8 mouse cellular contexts compared by ENCODE assay signal in the genomic region with DNA sequence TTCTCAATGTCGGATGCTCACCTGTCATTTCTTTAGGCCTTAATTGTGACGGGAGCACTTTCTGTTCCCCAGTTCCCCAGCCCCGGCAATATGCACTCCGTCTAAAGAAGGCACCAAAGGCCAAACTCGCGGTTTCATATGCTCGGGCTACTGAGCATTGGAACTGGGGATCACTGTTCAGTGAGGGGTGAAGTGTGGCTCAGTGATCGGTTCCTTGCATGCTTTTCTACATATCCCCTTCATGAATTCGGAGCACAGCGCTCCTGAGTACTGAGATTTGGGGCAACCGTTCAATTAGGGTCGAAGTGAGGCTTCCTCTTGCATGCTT. TPM values are rescaled to one million over a fixed set of nuclear protein-coding genes. Genes with fewer than 3 reads are reported as not detected.
DNase-seq lines count a peak whose midpoint lies in the region; ATAC-seq and TF ChIP-seq lines count a peak whose summit lies in the region.

No protein-coding gene starts in this region.

- 0 out of 2 replicates have a peak, but pooled peaks cover 4% of the 10 kb centered on the region for H3K36me3 ChIP-seq in embryonic facial prominence, embryonic 14.5 days (ENCODE audit: control insufficient read depth, insufficient read depth, low read length)
- 0 out of 2 replicates have a peak, but pooled peaks cover 3% of the 10 kb centered on the region for H3K36me3 ChIP-seq in limb, embryonic 10.5 days
- H3K36me3 ChIP-seq in neural tube, embryonic 15.5 days: no peaks in the 10 kb centered on the region

- no peaks in the 10 kb centered on the region for H3K9me3 ChIP-seq in embryonic facial prominence, embryonic 14.5 days (ENCODE audit: control insufficient read depth, low read length)
- no peaks in the 10 kb centered on the region for H3K9me3 ChIP-seq in limb, embryonic 10.5 days (replicated peaks)
- H3K9me3 ChIP-seq in neural tube, embryonic 15.5 days (replicated peaks): no peaks in the 10 kb centered on the region

- no peak for TF ChIP-seq CTCF in lung, adult 2 months (IDR thresholded peaks at IDR 0.05; ENCODE audit: insufficient read depth, low read length)

- H3K4me3 ChIP-seq in lung, adult 2 months (replicated peaks; ENCODE audit: extremely low read depth, low read depth, low read length): peak overlapping the region; percentile 83
- H3K4me3 ChIP-seq in embryonic facial prominence, embryonic 14.5 days (ENCODE audit: low read depth, low read length): peak overlapping the region; percentile 79
- peak overlapping the region; percentile 84 for H3K4me3 ChIP-seq in limb, embryonic 10.5 days
- peak overlapping the region; percentile 95 for H3K4me3 ChIP-seq in neural tube, embryonic 15.5 days (replicated peaks)

- no peak for DNase-seq in lung, adult 2 months
- no peak for DNase-seq in lung, adult 18-20 months
- DNase-seq in embryonic facial prominence, embryonic 14.5 days (ENCODE audit: low spot score): no peak
- peak; percentile 35 for DNase-seq in limb, embryonic 10.5 days (ENCODE audit: low spot score)
- no peak for DNase-seq in right cerebral cortex, adult 18-20 months
- DNase-seq in thymus, postnatal 36 days: no peak
- no peak for DNase-seq in cerebellum, postnatal 25 days

- 13% methylated on average over 12 of the region's 12 CpGs for WGBS in lung, adult 2 months
- WGBS in embryonic facial prominence, embryonic 14.5 days: 13% methylated on average over 12 of the region's 12 CpGs
- 24% methylated on average over 12 of the region's 12 CpGs for WGBS in limb, embryonic 10.5 days
- WGBS in neural tube, embryonic 15.5 days: 13% methylated on average over 12 of the region's 12 CpGs

- ATAC-seq in embryonic facial prominence, embryonic 14.5 days (ENCODE audit: low read depth): no peak
- ATAC-seq in neural tube, embryonic 15.5 days (ENCODE audit: low FRiP score): peak; percentile 40

- H3K4me1 ChIP-seq in lung, adult 2 months (ENCODE audit: control insufficient read depth, insufficient read depth, low read length): peaks cover 7% of the 10 kb centered on the region
- H3K4me1 ChIP-seq in embryonic facial prominence, embryonic 14.5 days (ENCODE audit: control insufficient read depth, insufficient read depth, low read length): peaks cover 6% of the 10 kb centered on the region; the same call in 1 of the 2 replicates
- H3K4me1 ChIP-seq in limb, embryonic 10.5 days: peaks cover 14% of the 10 kb centered on the region
- peaks cover 36% of the 10 kb centered on the region for H3K4me1 ChIP-seq in neural tube, embryonic 15.5 days

- H3K9ac ChIP-seq in embryonic facial prominence, embryonic 14.5 days (ENCODE audit: low read depth, low read length): peak overlapping the region; percentile 94
- H3K9ac ChIP-seq in neural tube, embryonic 15.5 days (replicated peaks): peak overlapping the region; percentile 90

- H3K27ac ChIP-seq in embryonic facial prominence, embryonic 14.5 days (replicated peaks; ENCODE audit: low read depth, low read length): no peak overlapping the region; the same call in 1 of the 2 replicates
- peak overlapping the region; percentile 93 for H3K27ac ChIP-seq in limb, embryonic 10.5 days
- H3K27ac ChIP-seq in neural tube, embryonic 15.5 days (replicated peaks): peak overlapping the region; percentile 91

- H3K27me3 ChIP-seq in embryonic facial prominence, embryonic 14.5 days (replicated peaks; ENCODE audit: control insufficient read depth, insufficient read depth, low read length): no peaks in the 10 kb centered on the region
- peaks cover 9% of the 10 kb centered on the region; the same call in 1 of the 2 replicates for H3K27me3 ChIP-seq in limb, embryonic 10.5 days (ENCODE audit: low read depth, poor library complexity, severe bottlenecking)
- no peaks in the 10 kb centered on the region for H3K27me3 ChIP-seq in neural tube, embryonic 15.5 days (replicated peaks)

- no peak for TF ChIP-seq POLR2A in lung, adult 2 months (IDR thresholded peaks at IDR 0.05; ENCODE audit: borderline replicate concordance, extremely low read depth, low read depth, low read length)

- peak overlapping the region; percentile 62 for H3K4me2 ChIP-seq in embryonic facial prominence, embryonic 14.5 days (ENCODE audit: low read depth, low read length)
- peak overlapping the region; percentile 72 for H3K4me2 ChIP-seq in neural tube, embryonic 15.5 days

RNA-seq across cellular contexts. Expression of a gene that starts 0.3 kb away (rescaled TPM):
- 3.8 TPM in 2 replicates for polyA plus RNA-seq in lung, adult 2 months (2012; rRNA removed)
- polyA plus RNA-seq in embryonic facial prominence, embryonic 14.5 days (2014; fragmentation: Nextera tagmentation; extraction: Ambion mirVana): 4.3 and 5.6 TPM in 2 replicates
- polyA plus RNA-seq in limb, embryonic 10.5 days (2016; fragmentation: Nextera tagmentation; extraction: Ambion mirVana): 4.7 and 5.6 TPM in 2 replicates
- polyA plus RNA-seq in neural tube, embryonic 15.5 days (2015; fragmentation: Nextera tagmentation; extraction: Ambion mirVana): 13.8 and 16.3 TPM in 2 replicates

RNA-seq across cellular contexts. Expression of a gene that starts 5.1 kb away (rescaled TPM):
- polyA plus RNA-seq in lung, adult 2 months (2012; rRNA removed): 1.8 and 9.0 TPM in 2 replicates
- 1.7 and 2.2 TPM in 2 replicates for polyA plus RNA-seq in embryonic facial prominence, embryonic 14.5 days (2014; fragmentation: Nextera tagmentation; extraction: Ambion mirVana)
- 0.13 and 0.91 TPM in 2 replicates for polyA plus RNA-seq in limb, embryonic 10.5 days (2016; fragmentation: Nextera tagmentation; extraction: Ambion mirVana)
- 2.2 and 3.1 TPM in 2 replicates for polyA plus RNA-seq in neural tube, embryonic 15.5 days (2015; fragmentation: Nextera tagmentation; extraction: Ambion mirVana)
